Comparison of ENCODE assay signal across 19 mouse cellular contexts in genomic region chr11:51443818-51444217, GRCm38 (mm10).
DNase-seq lines count a peak whose midpoint lies in the region; ATAC-seq and TF ChIP-seq lines count a peak whose summit lies in the region.
"Had no signal": no experiment of that assay in that cellular context is flagged by ENCODE, and none has a peak within 500 bp of the region (broad histone marks: within the 10 kb centered on the region; RNA-seq: fewer than 3 reads in every experiment).

No protein-coding gene starts in this region.

- no peak for TF ChIP-seq POLR2A in MEL (IDR thresholded peaks at IDR 0.05; ENCODE audit: control insufficient read depth in 1 of 2, insufficient read depth in 1 of 2, low read depth in 1 of 2, low read length in 2 of 2, poor library complexity in 1 of 2)

- no peak for TF ChIP-seq CTCF in MEL (IDR thresholded peaks at IDR 0.05 in 2 of 3, conservative IDR thresholded peaks at IDR 0.05 in 1 of 3; ENCODE audit: control insufficient read depth in 1 of 3, insufficient read depth in 1 of 3, low read depth in 2 of 3, low read length in 3 of 3, poor library complexity in 1 of 3, severe bottlenecking in 1 of 3)

- H3K4me1 ChIP-seq in erythroblast, embryonic 14.5 days (ENCODE audit: control insufficient read depth), result peaks cover 51% of the 10 kb centered on the region
- H3K4me1 ChIP-seq in MEL (ENCODE audit: control insufficient read depth in 1 of 2, insufficient read depth in 2 of 2, low read length in 2 of 2), result no peaks in the 10 kb centered on the region; a peak in 1 of 4 replicates
- H3K4me1 ChIP-seq in liver, embryonic 11.5 days (replicated peaks; ENCODE audit: control insufficient read depth, insufficient read depth, low read length), result peaks cover 17% of the 10 kb centered on the region
- H3K4me1 ChIP-seq in forebrain, embryonic 13.5 days, result 0 out of 2 replicates have a peak, but pooled peaks cover 5% of the 10 kb centered on the region
- H3K4me1 ChIP-seq: heart, embryonic 13.5 days had no signal

- H3K27ac ChIP-seq in MEL (ENCODE audit: control insufficient read depth, low read depth, low read length), result no peak overlapping the region
- peak overlapping the region; percentile 78 for H3K27ac ChIP-seq in liver, embryonic 11.5 days (ENCODE audit: low read depth, low read length)
- no peak overlapping the region for H3K27ac ChIP-seq in forebrain, embryonic 13.5 days
- H3K27ac ChIP-seq: embryonic facial prominence, embryonic 12.5 days; heart, embryonic 13.5 days; hindbrain, embryonic 14.5 days had no signal

- ATAC-seq in erythroblast, adult 5-6 weeks (replicated peaks; ENCODE audit: low FRiP score, poor library complexity, severe bottlenecking), result no peak
- ATAC-seq in liver, embryonic 11.5 days (replicated peaks; ENCODE audit: low FRiP score), result peak; percentile 97
- 0 out of 2 replicates have a peak, but pooled peaks have one; percentile 41 for ATAC-seq in megakaryocyte-erythroid progenitor cell, adult 5-6 weeks (replicated peaks; ENCODE audit: low FRiP score, low TSS enrichment, poor library complexity, severe bottlenecking)
- ATAC-seq in forebrain, embryonic 13.5 days, result no peak
- ATAC-seq: CD4-positive, CD25-positive, alpha-beta regulatory T cell, adult 4 months; forebrain, postnatal 0 days; midbrain, embryonic 16.5 days had no signal

- DNase-seq in MEL (ENCODE audit: low read depth, low spot score), result peak; percentile 29
- no peak for DNase-seq in liver, embryonic 11.5 days (ENCODE audit: low spot score)
- no peak for DNase-seq in layer of hippocampus, postnatal 36 days
- no peak for DNase-seq in thymus, postnatal 4 days
- DNase-seq: adrenal gland, postnatal 25 days; cerebellum, adult 8-10 months; forebrain, postnatal 0 days; lung, postnatal 14 days; retina, postnatal 1 day; thymus, postnatal 14 days had no signal

- peak overlapping the region; percentile 49 for H3K4me3 ChIP-seq in erythroblast, embryonic 14.5 days (replicated peaks)
- H3K4me3 ChIP-seq in MEL (ENCODE audit: control insufficient read depth in 1 of 2, insufficient read depth in 1 of 2, low read depth in 2 of 2, low read length in 2 of 2), result no peak overlapping the region
- H3K4me3 ChIP-seq in liver, embryonic 11.5 days (ENCODE audit: low read depth, low read length), result no peak overlapping the region
- no peak overlapping the region for H3K4me3 ChIP-seq in forebrain, embryonic 13.5 days
- H3K4me3 ChIP-seq: embryonic facial prominence, embryonic 12.5 days; heart, embryonic 13.5 days had no signal

- H3K27me3 ChIP-seq in erythroblast, embryonic 14.5 days (ENCODE audit: control insufficient read depth), result no peaks in the 10 kb centered on the region
- H3K27me3 ChIP-seq in MEL (ENCODE audit: control insufficient read depth in 1 of 2, insufficient read depth in 2 of 2, low read length in 2 of 2), result no peaks in the 10 kb centered on the region
- no peaks in the 10 kb centered on the region for H3K27me3 ChIP-seq in liver, embryonic 11.5 days (replicated peaks; ENCODE audit: control insufficient read depth, insufficient read depth, low read length)
- H3K27me3 ChIP-seq in forebrain, embryonic 13.5 days, result no peaks in the 10 kb centered on the region
- H3K27me3 ChIP-seq: embryonic facial prominence, embryonic 12.5 days had no signal

- no peak overlapping the region for H3K9ac ChIP-seq in MEL (ENCODE audit: control insufficient read depth, low read depth, low read length, poor library complexity, severe bottlenecking)
- peak overlapping the region; percentile 51; the same call in 1 of the 2 replicates for H3K9ac ChIP-seq in liver, embryonic 11.5 days (ENCODE audit: low read depth, low read length)
- H3K9ac ChIP-seq in forebrain, embryonic 13.5 days, result no peak overlapping the region
- H3K9ac ChIP-seq: embryonic facial prominence, embryonic 12.5 days; forebrain, postnatal 0 days; heart, embryonic 13.5 days; hindbrain, embryonic 14.5 days had no signal

- H3K9me3 ChIP-seq in erythroblast, embryonic 14.5 days (ENCODE audit: control insufficient read depth, low read length), result peaks cover 4% of the 10 kb centered on the region; the same call in 1 of the 2 replicates
- H3K9me3 ChIP-seq in MEL (replicated peaks; ENCODE audit: insufficient read depth, low read length), result no peaks in the 10 kb centered on the region
- no peaks in the 10 kb centered on the region for H3K9me3 ChIP-seq in liver, embryonic 11.5 days (ENCODE audit: control insufficient read depth, low read length)
- H3K9me3 ChIP-seq in forebrain, embryonic 13.5 days (replicated peaks), result no peaks in the 10 kb centered on the region
- H3K9me3 ChIP-seq: embryonic facial prominence, embryonic 12.5 days; heart, embryonic 13.5 days had no signal

- peaks cover 12% of the 10 kb centered on the region for H3K36me3 ChIP-seq in erythroblast, embryonic 14.5 days (ENCODE audit: control insufficient read depth)
- H3K36me3 ChIP-seq in MEL (ENCODE audit: control insufficient read depth in 1 of 2, insufficient read depth in 2 of 2, low read length in 2 of 2), result no peaks in the 10 kb centered on the region
- no peaks in the 10 kb centered on the region for H3K36me3 ChIP-seq in liver, embryonic 11.5 days (ENCODE audit: control insufficient read depth, insufficient read depth, low read length)
- H3K36me3 ChIP-seq in forebrain, embryonic 13.5 days (ENCODE audit: poor library complexity, severe bottlenecking), result no peaks in the 10 kb centered on the region
- H3K36me3 ChIP-seq: embryonic facial prominence, embryonic 12.5 days; heart, embryonic 13.5 days had no signal

- no peaks in the 10 kb centered on the region for H3K79me2 ChIP-seq in MEL (ENCODE audit: control insufficient read depth, insufficient read depth, low read length, poor library complexity)

- no peak for TF ChIP-seq RAD21 in MEL (IDR thresholded peaks at IDR 0.05; ENCODE audit: low read depth, low read length)

- 21% methylated on average over 2 of the region's 2 CpGs for WGBS in liver, embryonic 11.5 days
- WGBS in forebrain, embryonic 13.5 days, result 65% methylated on average over 2 of the region's 2 CpGs

- H3K4me2 ChIP-seq in liver, embryonic 11.5 days, result peak overlapping the region; percentile 43
- H3K4me2 ChIP-seq in forebrain, embryonic 13.5 days, result no peak overlapping the region
- H3K4me2 ChIP-seq: embryonic facial prominence, embryonic 12.5 days; heart, embryonic 13.5 days; hindbrain, embryonic 14.5 days had no signal

- no peak for TF ChIP-seq EP300 in MEL (IDR thresholded peaks at IDR 0.05; ENCODE audit: low read depth in 1 of 2, low read length in 2 of 2)

TF ChIP-seq in MEL, 35 proteins besides CTCF, POLR2A, EP300 and RAD21:
- TF ChIP-seq SIN3A (IDR thresholded peaks at IDR 0.05; ENCODE audit: low read length) (no peak), TAL1 (IDR thresholded peaks at IDR 0.05; ENCODE audit: low read length) (peak; percentile 30)

Comparison
In these comparisons a context has a peak if more than half of its experiments do, and no peak if none do; other contexts are left out.
1. ATAC-seq: peak in liver, embryonic 11.5 days (single experiment) and megakaryocyte-erythroid progenitor cell, adult 5-6 weeks (single experiment); none in erythroblast, adult 5-6 weeks (single experiment) and forebrain, embryonic 13.5 days (single experiment).